Mouse (Mus musculus): ENCODE results near the gene Hdac9.

- TF ChIP-seq POLR2A (IDR thresholded peaks at IDR 0.05; ENCODE audit: extremely low read depth, insufficient read depth, low read length) (no peak), CTCF (IDR thresholded peaks at IDR 0.05; ENCODE audit: low read depth, low read length) (no peak)
Measured at GRCm38 (mm10) chr12:34767226-34767775, 149.6 kb downstream of the Hdac9 start.

All from liver, adult 2 months (tissue).